Mouse (Mus musculus) spleen, postnatal 14 days (tissue): Measurements from ENCODE around the gene Gm49425.
"Not testable (repeated sequence)": the region's sequence is repeated elsewhere in the genome, so short reads cannot be mapped to it uniquely, and the experiment has no call there.

Experiments
- DNase-seq, 2 experiments: peaks; one replicate each; pipeline ENCODE4 v3.0.0; 2021 to 2022; ENCODE audit warnings: low spot score in 2 of 2

Gm49425 gene

GRCm38 (mm10) chr15:101517161-101517560 lies at the start of gene Gm49425:
Gm49425 (minus strand) TSS chr15:101517261.
- not testable (repeated sequence) for DNase-seq

GRCm38 (mm10) chr15:101562850-101563249 lies 45.8 kb upstream of the Gm49425 start, which contains the start of gene Krt90:
Krt90 (minus strand) TSS chr15:101562950.
- DNase-seq = no peak

DNA sequence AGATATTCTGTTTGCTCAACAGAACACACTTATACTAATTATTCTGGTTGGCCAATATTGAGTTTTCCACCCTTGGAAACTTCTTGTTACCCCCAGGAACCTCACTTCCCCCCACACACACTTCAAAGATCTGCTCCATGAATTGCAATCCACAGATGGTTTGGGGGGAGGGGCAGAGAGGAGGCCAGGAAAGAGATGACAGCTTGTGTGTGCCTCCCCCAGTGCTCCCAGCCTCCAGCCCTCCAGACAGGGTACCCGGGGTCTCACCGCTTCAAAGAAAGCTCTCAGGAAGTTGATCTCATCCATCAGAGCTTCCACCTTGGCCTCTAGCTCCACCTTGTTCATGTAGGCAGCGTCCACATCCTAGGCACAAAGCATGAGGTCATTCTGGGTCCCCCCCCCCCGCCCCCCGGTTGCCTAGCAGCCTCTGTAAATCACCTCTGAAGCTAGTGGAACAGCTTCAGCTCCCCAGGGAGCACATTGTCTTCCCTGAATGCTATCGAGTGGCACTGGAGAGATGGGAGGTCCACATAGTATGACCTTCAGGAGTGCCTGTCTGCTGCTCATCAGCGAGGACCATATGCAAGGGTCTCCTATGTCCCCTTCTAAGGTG lies 41.1 kb upstream of the Gm49425 start:
- no peak for DNase-seq

- DNase-seq = no peak
These were observed 36.1 kb upstream of the Gm49425 start for GRCm38 (mm10) chr15:101553169-101553568.

DNA sequence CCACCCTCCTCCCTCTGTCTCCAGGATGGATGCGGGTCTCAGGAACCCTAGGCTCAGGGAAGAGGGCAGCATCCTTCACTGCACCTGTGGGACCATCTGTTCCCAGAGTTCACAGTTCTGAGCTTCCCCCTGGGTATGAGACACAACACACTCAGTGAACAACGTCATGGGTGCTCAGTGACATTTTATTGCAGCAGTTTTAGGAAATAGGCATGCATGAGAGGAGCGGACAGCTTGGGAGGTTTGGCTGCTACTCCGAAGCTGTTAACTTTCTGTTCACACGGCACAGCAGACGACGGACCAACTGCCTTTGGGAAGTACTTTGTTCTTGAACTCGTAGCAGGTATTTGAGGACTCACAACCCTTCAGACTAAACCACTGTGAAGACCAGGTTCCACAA lies 35.1 kb upstream of the Gm49425 start:
- no peak for DNase-seq

- no peak for DNase-seq
These were observed 33.5 kb upstream of the Gm49425 start, which contains the start of gene Krt82 for GRCm38 (mm10) chr15:101550567-101550966. Krt82 (minus strand) TSS chr15:101550667.

DNA sequence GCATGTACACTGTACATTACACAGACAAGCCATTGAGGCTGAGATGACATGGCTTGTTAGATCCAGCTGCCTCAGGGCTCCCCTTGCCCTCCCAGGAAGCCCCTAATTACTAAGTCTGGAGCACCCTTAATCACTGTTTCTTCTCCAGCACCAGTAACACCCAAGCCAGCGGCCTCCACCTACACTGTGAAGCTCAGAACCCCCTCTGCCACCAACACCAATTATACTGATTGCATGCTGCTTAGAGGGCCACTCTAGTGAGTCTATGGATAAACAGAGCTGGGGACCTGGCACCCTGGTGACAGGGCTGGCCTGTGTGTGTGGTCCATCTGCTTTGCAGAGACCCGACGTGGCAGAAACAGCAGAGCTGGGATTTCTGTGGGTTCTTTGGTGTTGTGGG lies 27.4 kb upstream of the Gm49425 start:
- no peak for DNase-seq

DNA sequence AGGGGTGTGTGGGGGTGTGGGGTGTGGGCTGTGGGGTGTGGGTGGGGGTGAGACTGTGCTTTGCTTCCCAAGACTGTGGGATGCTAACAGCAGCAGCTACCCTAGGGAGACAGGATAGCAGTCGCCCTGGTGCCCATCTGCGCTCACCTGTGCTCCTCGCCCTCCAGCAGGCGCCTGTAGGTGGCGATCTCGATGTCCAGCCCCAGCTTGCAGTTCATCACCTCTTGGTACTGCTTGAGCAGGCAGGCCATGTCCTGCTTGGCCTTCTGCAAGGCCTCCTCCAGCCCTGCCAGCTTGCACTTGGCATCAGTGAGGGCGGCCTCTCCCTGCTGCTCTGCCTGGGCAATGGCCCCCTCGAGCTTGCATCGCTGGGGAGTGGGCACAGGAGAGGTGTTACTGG lies 25.5 kb upstream of the Gm49425 start:
- DNase-seq = no peak

DNA sequence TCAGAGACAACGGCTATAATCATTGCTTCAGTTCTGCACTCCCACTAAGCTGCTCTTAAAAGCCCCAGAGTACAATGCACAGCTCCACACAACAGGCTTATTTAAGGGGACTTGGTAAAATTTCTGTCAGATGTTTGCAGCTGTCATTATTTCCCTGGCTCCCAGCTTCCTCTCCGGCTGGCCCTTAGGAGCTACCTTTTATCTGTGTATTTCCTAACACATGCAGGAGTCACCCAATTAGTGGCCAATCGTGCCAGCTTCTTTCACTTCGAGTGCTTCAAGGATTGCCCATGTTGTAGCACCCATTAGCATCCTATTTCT lies 21.5 kb upstream of the Gm49425 start:
- DNase-seq = no peak

DNA sequence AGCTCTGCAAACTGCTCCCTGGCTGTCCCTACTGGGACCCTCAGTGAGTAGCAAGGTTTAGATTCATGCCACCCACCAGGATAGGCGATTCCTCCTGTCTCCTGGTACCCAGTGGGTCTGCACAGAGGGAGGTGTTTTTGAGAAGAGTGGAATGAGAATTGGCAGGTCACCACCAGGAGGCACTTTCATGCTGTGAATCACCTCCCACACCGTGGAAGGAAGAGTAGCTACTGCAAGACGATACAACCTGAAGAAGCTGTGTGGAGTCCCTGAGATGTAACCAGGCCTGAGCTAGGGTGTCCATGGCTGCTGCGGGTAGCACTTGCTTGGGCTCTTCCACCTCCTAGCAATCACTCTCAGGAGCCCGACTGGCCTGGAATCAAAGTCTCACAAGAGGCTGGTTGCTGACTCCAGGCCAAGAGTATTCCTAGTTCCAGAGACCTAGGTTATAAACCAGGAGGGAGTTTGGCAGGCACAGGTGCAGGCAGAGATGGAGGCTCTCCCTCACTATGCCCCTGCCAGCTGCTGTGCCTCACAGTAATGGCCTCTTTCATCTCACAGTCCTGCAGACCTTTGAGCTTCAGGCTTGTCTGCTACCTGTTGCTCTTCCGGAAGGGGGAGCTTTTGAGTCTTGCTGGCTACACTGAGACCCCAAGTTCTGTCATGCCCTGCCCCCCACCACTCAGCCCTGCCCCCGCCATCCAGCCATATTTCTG lies 21.0 kb upstream of the Gm49425 start:
- DNase-seq = no peak

DNA sequence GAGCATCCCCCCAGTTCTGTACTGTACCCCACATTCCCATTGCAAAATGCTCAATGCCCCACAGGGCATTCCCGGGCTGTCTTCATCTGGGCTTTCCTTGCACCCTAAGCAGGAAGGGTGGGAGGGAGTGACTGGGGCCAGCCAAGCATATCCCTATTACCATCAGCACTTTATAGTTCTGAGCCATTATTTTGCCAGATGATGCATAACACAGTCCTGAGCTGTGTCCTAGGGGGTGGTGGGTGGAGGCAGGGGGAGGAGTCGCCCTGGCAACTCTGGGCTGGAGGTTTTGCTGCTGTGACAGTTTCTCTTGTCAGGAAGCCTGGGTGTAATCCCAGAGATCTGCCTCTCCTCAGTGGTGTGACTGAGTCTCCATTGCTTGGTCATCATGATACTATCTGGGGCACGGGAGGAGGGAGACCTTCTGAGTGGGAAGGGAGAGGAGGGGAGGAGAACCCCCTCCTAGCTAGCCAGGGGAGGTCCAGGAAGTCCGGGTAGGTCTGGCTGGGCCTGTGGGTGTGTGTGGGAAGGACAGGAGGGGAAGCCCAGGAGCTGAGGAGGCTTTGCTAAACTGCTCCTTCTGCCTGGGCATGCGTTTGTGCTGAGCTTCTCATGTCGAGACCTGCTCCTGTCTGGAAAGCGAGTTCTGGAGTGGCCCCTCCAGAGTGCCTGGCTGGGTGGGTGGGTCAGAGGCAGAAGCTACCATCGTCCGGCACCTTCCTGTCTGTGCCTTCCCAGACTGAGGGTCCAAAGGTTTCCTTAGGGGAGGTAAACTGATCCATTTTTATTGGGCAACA lies 19.2 kb upstream of the Gm49425 start:
- DNase-seq = no peak

DNA sequence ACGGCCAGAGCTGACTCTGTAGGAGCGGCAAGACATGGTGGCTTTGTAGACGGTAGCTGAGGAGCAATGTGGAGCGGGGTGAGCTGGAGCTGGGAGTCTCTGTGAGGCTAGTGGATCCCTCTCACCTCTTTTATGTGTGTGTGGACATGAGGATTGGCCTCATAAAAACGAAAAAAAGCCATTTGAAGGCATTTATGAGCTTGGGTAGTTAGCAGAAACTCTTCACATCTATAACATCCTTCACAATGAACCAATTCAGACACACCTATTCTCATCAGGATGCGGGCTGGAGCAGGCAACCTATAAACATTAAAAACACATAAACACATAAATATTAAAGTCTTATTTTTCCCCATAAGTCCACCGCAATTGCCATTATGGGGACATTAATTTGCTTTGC lies 15.7 kb upstream of the Gm49425 start, which contains the start of gene Krt84:
Gene Krt84, minus strand, starts transcription at position 101 of the 400 bp plus-strand sequence.
- no peak for DNase-seq

- no peak for DNase-seq
These were observed 5.6 kb upstream of the Gm49425 start for GRCm38 (mm10) chr15:101522556-101523232.

DNA sequence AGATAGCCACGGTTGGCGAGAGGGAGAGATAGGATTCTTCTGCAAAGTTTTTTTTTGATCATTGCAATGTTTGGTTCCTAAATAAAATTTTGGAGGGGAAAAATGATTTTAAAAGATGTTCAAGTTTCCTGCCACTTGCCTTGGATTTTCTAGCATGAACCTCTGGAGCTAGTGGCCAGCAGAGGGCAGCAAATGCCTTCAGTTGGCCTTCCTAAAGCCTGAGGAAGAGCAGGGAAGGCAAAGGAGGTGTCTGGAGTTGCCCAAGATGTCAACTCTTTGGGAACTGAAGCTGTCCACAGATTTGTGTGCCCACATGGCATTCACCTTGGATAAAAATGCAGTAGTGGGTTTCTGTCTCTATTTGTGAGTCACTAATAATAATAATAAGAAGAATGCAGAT lies 2.7 kb upstream of the Gm49425 start:
- DNase-seq = peak in 1 of 2 experiments; percentile 21

DNA sequence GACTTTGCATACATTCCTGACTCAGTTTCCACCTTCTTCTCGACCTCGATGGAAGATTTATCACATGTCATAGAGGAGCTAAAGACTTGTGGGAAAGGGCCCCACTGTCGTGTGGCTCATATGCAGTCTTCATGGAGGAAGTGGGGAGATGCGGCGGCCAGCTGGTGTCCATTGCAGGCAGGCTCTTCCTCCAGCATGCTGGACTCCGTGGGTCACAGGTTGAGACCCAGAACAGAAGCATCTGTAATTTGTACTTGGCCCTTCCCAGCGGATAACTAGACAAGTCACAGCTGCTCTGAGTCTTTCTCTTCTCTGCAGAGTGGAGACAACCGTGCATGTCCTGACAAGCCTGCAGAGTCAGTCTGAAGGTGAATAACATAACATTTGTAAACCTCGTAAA lies 8.8 kb downstream of the Gm49425 start:
- no peak for DNase-seq

GRCm38 (mm10) chr15:101506896-101507758 lies 9.9 kb downstream of the Gm49425 start:
- no peak for DNase-seq

DNA sequence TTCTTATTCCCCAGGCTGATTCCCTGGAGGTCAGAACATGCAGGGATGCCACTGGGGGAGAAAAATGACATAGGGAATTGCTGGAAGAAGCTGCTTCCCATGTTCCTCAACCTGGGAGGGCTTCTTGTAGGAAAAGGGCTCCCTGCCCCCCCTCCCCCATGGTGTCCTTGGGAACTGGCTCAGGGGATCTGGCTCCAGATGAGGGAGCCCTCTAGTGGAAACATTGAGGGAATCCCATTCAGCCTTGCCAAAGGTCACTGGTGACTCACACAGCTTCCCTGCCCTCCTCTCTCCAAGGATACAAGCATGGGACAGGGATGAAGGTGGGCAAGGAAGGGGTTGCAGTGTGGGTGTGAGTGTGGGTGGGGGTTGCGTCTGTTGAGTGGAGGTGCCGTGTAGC lies 19.9 kb downstream of the Gm49425 start:
- no peak for DNase-seq

GRCm38 (mm10) chr15:101495266-101495665 lies 21.8 kb downstream of the Gm49425 start:
- DNase-seq = no peak

DNA sequence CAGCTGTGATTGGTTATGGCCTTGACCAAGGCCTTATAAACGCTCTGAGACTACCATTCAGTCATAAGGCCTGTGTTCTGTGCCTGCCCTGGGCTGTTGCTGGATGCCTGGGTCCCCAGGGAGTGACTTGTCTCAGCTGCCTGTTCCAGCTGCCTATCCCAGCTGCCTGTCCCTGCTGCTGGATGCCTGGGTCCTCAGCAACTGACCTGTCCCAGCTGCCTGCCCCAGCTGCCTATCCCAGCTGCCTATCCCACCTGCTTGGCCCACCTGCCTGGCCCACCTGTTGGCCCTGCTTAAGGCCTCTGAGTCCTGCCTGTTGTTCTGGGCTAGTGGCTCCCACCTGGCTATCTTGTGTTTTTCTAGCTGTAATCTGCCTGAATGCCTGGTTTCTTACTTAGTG lies 22.9 kb downstream of the Gm49425 start:
- DNase-seq = no peak

GRCm38 (mm10) chr15:101493713-101494112 lies 23.3 kb downstream of the Gm49425 start:
- DNase-seq = no peak

DNA sequence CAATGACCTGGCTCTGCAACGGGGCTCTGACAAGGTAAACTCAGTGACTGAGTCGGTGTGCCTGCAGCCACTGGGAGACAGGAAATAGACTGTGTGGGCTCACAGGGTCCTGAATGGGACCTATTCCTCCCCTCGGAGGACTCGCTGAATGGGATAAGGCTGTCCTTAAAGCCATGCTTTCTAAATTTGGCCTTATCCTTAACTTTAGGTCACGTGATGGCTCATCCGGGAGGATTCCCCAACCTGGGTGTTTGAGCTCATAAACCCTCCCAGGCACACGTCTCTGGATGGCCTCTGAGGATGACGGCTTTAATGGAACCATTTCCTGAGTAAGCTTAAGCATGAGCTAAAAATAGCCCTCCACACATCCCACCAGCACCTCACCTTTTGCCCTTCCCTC lies 24.3 kb downstream of the Gm49425 start:
- no peak for DNase-seq
